Mouse (Mus musculus) forebrain, embryonic 15.5 days (tissue): ENCODE results near the gene Ano8. TPM values are rescaled to one million over a fixed set of nuclear protein-coding genes. Genes with fewer than 3 reads are reported as not detected.
A peak's percentile ranks its signal among the peaks of the same experiment; 100 is the strongest.

Source experiments
- ATAC-seq: fragments of 200-750 bp; cut with Nextera tagmentation; replicated peaks from 2 replicates; pipeline ENCODE4 v1.8.0; 2017; ENCODE audit warnings: mild to moderate bottlenecking, moderate TSS enrichment, moderate library complexity
- H3K27ac ChIP-seq: fragments of 300-500 bp; sonication (generic); replicated peaks from 2 replicates; pipeline ENCODE4 v1.5.1; 2015; ENCODE audit warnings: mild to moderate bottlenecking, inconsistent platforms
- H3K27me3 ChIP-seq: fragments of 300-500 bp; sonication (generic); 2 replicates; pipeline ENCODE4 v1.6.1; 2015; ENCODE audit warnings: inconsistent platforms
- H3K36me3 ChIP-seq: fragments of 300-500 bp; sonication (generic); 2 replicates; pipeline ENCODE4 v1.6.1; 2015; ENCODE audit warnings: mild to moderate bottlenecking, inconsistent platforms
- H3K4me1 ChIP-seq: fragments of 300-500 bp; sonication (generic); 2 replicates; pipeline ENCODE4 v1.6.1; 2015; ENCODE audit warnings: inconsistent platforms
- H3K4me2 ChIP-seq: fragments of 300-500 bp; sonication (generic); replicated peaks from 2 replicates; pipeline ENCODE4 v1.6.1; 2015; ENCODE audit warnings: mild to moderate bottlenecking, inconsistent platforms
- H3K4me3 ChIP-seq: fragments of 300-500 bp; sonication (generic); 2 replicates; pipeline ENCODE4 v1.5.1; 2015; ENCODE audit warnings: mild to moderate bottlenecking, inconsistent platforms
- H3K9ac ChIP-seq: fragments of 300-500 bp; sonication (generic); replicated peaks from 2 replicates; pipeline ENCODE4 v1.6.1; 2015; ENCODE audit warnings: mild to moderate bottlenecking, inconsistent platforms
- H3K9me3 ChIP-seq: fragments of 300-500 bp; sonication (generic); 2 replicates; pipeline ENCODE4 v1.6.1; 2016; ENCODE audit warnings: inconsistent platforms
- WGBS: fragments of 180-500 bp; shearing (Covaris S2); methylation state at CpG from one replicate; pipeline ENCODE4 v1.1.7; 2015; ENCODE audit warnings: mixed read lengths; 5-methylcytosine and 5-hydroxymethylcytosine counted together
- polyA plus RNA-seq: library from polyadenylated mRNA; unstranded; fragments of >200 nt; fragmentation: Nextera tagmentation; extraction: Ambion mirVana; gene quantifications from 2 replicates; pipeline ENCODE4 v1.2.1, GENCODE M21; 2015

The Ano8 gene
- polyA plus RNA-seq, 1 experiment from 2014 or later: 9.8 TPM

DNA sequence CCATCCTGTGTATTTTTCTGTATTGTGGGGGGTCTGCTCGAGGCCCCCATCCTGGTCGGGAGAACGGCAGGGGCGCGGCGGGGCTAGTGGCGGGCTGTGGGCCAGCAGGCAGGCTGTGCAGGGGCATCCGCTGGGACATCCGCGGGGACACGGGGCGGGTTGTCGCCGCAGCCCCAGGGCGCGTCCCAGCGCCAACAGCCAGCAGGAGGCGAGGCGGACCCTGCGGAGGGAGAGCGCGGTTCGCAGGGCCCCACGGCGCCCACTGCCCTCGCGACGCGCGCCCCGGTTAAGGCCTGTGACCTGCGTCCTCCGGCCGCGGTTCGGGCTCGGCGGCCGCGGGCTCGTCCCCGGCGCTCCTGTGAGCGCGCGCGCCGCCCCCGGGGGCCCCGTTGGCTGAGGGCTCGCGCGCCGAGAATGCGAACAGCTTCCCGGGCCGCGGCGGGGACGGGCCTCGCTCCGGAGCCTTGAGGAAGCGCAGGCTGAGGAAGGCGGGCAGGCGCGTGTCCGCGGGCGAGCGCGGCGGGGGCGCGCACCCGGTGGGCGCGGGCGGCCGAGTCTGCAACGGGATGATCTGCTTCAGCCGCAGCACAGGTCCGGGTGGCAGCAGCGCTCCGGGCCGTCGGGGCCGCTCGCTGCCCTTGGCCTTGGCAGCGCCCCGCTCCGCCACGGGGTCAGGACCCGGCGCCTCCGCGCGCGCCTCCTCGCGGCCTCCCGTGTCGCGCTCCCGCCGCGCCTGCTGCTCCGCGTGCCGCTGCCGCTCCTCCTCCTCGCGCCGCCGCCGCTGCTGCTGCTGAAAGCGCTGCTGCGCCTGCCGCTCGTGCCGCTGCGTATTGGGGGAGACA is 9.4 kb downstream of the Ano8 start:
- peak overlapping the region; percentile 95 for H3K27ac ChIP-seq
- H3K4me2 ChIP-seq: peak overlapping the region; percentile 82
- WGBS: under 1% methylated on average over 76 of the region's 121 CpGs
- peak overlapping the region; percentile 63 for H3K9ac ChIP-seq
- H3K4me3 ChIP-seq: peak overlapping the region; percentile 60
- H3K36me3 ChIP-seq: peaks cover 65% of the 10 kb centered on the region
- H3K4me1 ChIP-seq: peaks cover 20% of the 10 kb centered on the region
- peak; percentile 70 for ATAC-seq
- no peaks in the 10 kb centered on the region for H3K9me3 ChIP-seq
- H3K27me3 ChIP-seq: no peaks in the 10 kb centered on the region

DNA sequence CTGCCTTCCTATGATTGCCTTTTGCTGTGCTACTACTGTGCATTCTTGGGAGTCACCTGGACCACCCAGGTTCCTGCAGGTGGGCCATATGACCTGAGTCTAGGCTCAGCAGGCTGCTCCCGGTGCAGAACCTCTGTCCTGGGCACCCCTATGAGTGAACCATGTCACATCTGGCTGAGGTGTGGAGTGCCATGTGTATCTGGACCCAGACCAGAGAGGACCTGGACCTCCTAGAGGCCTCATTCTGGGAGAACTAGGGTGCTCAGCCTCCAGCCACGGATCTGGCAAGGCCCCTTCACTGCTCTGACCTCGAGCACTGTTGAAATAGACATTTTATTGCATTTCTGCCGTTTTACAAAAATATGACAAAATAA is 10.1 kb downstream of the Ano8 start:
- peak; percentile 9; the same call in 1 of the 2 replicates for ATAC-seq
- Histone ChIP-seq H3K4me3 (peak overlapping the region; percentile 60), H3K4me2 (peak overlapping the region; percentile 82), H3K9ac (peak overlapping the region; percentile 63), H3K4me1 (peaks cover 25% of the 10 kb centered on the region), H3K36me3 (peaks cover 62% of the 10 kb centered on the region), H3K27ac (peak overlapping the region; percentile 95), H3K9me3 (no peaks in the 10 kb centered on the region), H3K27me3 (no peaks in the 10 kb centered on the region)
- 33% methylated on average over 4 of the region's 4 CpGs for WGBS

DNA sequence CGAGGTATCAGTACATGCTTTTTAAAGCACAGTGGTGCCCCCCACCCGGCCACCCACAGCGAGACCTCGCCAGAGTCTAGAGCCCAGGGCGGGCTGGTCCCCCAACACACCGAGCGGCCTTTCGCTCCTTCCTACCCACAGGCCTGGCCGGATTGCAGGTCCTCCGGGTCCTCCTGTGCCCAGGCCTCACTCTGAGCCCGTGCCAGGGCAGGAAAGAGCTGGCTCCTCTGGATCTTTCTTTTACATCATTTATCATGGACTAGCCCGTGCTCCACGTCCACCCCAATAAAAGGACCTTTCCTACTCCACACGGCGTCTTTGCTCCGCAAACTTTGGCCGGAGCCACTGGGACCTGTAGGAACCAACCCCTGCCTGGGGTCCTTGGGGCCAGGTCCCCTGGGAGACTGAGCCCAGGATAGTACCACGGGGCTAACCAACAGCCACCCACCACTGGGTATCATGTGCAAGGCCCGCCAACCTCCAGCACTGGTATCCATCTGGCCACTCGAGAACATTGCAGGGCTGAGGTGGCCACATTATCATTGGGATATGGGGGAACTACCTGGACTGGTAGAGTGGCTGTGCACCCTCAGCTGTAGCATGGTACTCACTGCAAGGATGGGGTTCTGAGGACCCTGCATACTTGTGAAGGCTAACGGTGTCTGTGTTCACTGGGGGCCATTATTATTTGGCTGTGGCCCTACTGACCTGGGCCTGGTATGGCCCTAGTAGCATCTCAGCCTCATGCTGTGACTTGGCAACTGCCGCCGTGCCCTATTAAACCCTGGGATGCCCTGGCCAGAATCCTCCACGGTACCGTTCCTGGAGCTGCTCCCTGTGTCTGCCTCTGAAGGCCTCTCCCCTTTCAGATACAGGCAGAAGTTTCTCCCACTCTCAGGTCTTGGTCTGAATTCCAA is 10.7 kb downstream of the Ano8 start:
- Histone ChIP-seq H3K9me3 (no peaks in the 10 kb centered on the region), H3K9ac (no peak overlapping the region), H3K27ac (no peak overlapping the region), H3K4me1 (peaks cover 31% of the 10 kb centered on the region), H3K36me3 (peaks cover 55% of the 10 kb centered on the region), H3K27me3 (no peaks in the 10 kb centered on the region), H3K4me3 (no peak overlapping the region), H3K4me2 (no peak overlapping the region; the same call in 1 of the 2 replicates)
- no peak for ATAC-seq
- 92% methylated on average over 25 of the region's 25 CpGs for WGBS

DNA sequence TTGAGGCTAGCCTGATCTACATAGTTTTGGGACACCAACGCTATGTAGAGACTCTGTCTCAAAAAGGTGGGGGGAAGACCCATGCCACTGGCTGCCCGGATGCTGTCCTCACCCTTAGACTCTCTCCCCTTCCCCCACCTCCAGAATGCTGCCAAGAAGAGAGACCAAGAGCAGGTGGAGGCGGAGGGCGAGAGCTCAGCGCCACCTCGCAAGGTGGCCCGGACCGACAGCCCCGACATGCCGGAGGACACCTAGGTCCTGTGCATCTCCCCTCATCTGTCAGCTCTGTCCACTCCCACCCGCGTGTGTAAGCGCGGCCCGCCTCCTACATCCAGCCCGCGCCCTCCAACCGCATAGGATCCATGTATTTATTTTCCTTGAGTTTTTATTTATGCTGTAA is 11.4 kb downstream of the Ano8 start:
- no peaks in the 10 kb centered on the region for H3K27me3 ChIP-seq
- ATAC-seq: no peak
- H3K9me3 ChIP-seq: no peaks in the 10 kb centered on the region
- peaks cover 36% of the 10 kb centered on the region for H3K4me1 ChIP-seq
- no peak overlapping the region for H3K27ac ChIP-seq
- no peak overlapping the region for H3K4me3 ChIP-seq
- peaks cover 48% of the 10 kb centered on the region for H3K36me3 ChIP-seq
- H3K9ac ChIP-seq: no peak overlapping the region
- no peak overlapping the region for H3K4me2 ChIP-seq
- WGBS: 95% methylated on average over 18 of the region's 18 CpGs

DNA sequence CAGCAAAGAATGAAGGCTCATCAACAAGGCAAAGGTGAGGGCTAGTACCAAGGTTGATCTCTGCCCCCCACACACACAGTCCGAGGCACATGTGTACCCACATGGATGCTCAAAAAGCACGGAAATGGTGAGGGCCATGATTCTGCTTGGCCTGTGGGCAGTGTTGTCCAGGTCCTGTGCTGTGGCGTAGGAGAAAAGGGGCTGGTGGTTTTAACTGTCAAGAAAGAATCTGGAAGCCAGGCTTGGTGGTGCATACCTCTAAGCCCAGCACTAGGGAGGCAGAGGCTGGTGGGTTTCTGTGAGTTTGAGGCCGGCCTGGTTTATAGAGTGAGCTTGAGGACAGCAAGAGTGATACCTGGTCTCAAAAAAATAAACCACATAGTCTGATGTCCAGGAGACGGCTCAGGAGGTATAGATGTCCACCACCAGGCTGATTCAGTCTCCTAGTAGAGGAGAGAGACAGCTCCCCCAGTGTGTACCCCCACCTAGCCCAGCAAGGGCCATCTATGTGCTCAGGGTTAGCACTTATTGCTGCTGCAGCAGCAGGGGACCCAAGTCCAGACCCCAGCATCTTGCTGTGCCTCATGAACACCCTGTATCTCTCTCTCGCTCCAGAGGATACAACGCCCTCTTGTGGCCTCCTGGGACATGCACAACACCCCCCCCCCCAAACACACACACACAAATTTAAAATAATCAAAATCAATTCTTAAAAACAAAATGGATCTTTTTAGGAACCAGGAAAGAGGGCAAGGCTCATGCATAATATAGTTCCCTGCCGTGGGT is 13.0 kb downstream of the Ano8 start:
- no peak overlapping the region for H3K4me3 ChIP-seq
- WGBS: 88% methylated on average over 8 of the region's 8 CpGs
- ATAC-seq: no peak
- peaks cover 39% of the 10 kb centered on the region for H3K4me1 ChIP-seq
- peaks cover 36% of the 10 kb centered on the region for H3K36me3 ChIP-seq
- H3K27me3 ChIP-seq: no peaks in the 10 kb centered on the region
- H3K27ac ChIP-seq: no peak overlapping the region
- H3K4me2 ChIP-seq: no peak overlapping the region
- no peaks in the 10 kb centered on the region for H3K9me3 ChIP-seq
- H3K9ac ChIP-seq: no peak overlapping the region

DNA sequence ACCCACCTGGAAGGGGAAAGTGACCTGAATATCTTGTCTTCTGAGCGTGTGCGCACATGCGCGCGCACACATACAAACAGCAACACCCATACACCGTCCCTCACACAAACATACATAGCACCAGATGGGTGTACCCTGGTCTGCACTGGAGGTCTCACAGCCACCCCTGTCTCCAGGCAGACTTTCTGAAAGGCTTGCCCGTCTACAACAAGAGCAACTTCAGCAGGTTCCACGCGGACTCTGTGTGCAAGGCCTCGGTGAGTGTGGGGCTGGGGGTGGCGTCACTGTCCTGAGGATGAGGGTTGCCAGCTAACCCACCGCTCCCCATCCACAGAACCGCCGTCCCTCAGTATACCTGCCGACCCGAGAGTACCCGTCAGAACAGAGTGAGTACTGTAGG is 13.9 kb downstream of the Ano8 start:
- Histone ChIP-seq H3K4me3 (no peak overlapping the region), H3K9ac (no peak overlapping the region), H3K27me3 (no peaks in the 10 kb centered on the region), H3K36me3 (peaks cover 36% of the 10 kb centered on the region), H3K9me3 (no peaks in the 10 kb centered on the region), H3K4me1 (peaks cover 30% of the 10 kb centered on the region), H3K4me2 (no peak overlapping the region), H3K27ac (no peak overlapping the region)
- no peak for ATAC-seq
- WGBS: 95% methylated on average over 17 of the region's 17 CpGs

DNA sequence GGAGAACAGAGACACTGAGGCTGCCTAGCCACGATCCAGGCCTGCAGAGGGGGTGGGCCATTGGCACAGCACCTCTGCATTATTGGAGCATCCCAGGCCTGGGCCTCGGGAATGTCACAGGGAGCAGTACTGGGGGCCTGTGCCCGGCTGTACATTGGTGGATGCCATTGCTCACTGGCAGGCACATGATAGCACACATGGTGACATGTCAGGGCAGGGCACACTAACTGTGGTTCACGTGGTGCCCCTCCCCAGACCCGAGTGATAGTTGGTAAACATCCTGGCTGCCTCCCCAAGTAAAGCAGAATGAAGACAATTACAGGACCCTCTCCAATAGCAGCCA is 14.9 kb downstream of the Ano8 start:
- peaks cover 27% of the 10 kb centered on the region for H3K4me1 ChIP-seq
- no peak for ATAC-seq
- no peak overlapping the region for H3K27ac ChIP-seq
- no peaks in the 10 kb centered on the region for H3K9me3 ChIP-seq
- WGBS: 81% methylated on average over 5 of the region's 5 CpGs
- H3K27me3 ChIP-seq: no peaks in the 10 kb centered on the region
- H3K9ac ChIP-seq: no peak overlapping the region
- 0 out of 2 replicates have a peak overlapping the region, but pooled peaks have one; percentile 76 for H3K4me3 ChIP-seq
- H3K36me3 ChIP-seq: peaks cover 36% of the 10 kb centered on the region
- no peak overlapping the region for H3K4me2 ChIP-seq

DNA sequence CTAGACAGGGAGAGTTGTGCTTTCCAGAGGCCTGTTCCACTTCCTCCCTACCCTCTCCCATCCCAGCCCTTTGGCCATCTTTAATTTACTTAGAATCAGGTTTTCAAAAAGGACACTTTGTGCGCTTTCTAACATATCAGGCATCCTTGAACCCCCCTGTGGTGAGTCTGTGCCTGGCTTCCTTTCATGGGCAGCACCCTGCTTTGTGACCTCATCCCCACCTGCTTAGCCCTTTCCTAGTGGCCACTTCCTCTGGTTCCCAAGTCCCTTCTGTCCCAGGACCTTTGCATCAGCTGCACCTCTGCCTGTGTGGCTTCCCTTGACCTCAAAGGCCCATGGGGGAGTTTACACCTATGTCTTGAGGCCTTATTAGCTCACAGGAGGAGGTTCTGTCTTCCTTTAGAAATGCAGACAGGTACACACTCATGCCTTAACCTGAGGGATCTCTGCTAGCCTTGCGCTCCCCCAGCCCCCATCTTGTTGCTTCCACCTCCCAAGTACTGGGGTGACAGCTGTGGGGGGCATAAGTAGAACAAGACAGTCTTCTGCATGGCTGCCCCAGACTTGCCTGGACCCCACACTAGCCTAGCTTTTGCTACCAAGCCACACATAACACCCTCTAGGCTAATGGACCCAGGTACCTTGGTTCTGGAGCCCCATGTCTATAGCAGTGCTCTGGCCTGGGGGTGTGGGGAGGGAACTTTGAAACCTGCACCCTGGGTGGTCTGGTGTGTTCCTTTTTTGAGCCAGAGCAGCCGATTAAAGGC is 15.4 kb downstream of the Ano8 start:
- H3K4me1 ChIP-seq: peaks cover 28% of the 10 kb centered on the region
- H3K27ac ChIP-seq: no peak overlapping the region
- H3K36me3 ChIP-seq: peaks cover 36% of the 10 kb centered on the region
- peak overlapping the region; percentile 76 for H3K4me3 ChIP-seq
- H3K4me2 ChIP-seq: peak overlapping the region; percentile 77
- no peaks in the 10 kb centered on the region for H3K9me3 ChIP-seq
- WGBS: 79% methylated on average over 3 of the region's 3 CpGs
- H3K9ac ChIP-seq: peak overlapping the region; percentile 70
- ATAC-seq: no peak
- no peaks in the 10 kb centered on the region for H3K27me3 ChIP-seq

DNA sequence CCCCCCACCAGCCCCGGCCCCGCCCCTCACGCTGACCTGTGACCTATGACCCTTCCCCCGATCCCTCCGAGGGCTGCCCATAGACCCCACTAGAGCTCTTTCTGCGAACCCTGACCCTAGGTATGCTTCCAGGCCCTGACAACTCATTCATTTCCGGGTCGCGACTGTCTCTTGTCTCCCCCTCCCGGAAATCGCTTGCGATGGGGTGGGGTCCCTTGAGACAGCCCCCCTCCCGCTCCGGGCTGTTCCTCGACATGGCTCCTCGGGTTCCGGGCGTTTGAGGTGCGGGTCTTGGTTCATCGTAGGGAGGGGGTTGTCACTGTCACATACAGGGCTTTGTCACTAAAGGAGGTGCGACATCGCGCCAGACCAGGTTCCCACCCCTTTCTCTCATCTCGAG is 16.4 kb downstream of the Ano8 start:
- H3K36me3 ChIP-seq: peaks cover 28% of the 10 kb centered on the region
- H3K9me3 ChIP-seq: no peaks in the 10 kb centered on the region
- peak overlapping the region; percentile 86 for H3K27ac ChIP-seq
- peak overlapping the region; percentile 77 for H3K4me2 ChIP-seq
- under 1% methylated on average over 24 of the region's 24 CpGs for WGBS
- peak overlapping the region; percentile 70 for H3K9ac ChIP-seq
- peaks cover 31% of the 10 kb centered on the region for H3K4me1 ChIP-seq
- ATAC-seq: peak; percentile 32
- H3K27me3 ChIP-seq: no peaks in the 10 kb centered on the region
- peak overlapping the region; percentile 76 for H3K4me3 ChIP-seq

DNA sequence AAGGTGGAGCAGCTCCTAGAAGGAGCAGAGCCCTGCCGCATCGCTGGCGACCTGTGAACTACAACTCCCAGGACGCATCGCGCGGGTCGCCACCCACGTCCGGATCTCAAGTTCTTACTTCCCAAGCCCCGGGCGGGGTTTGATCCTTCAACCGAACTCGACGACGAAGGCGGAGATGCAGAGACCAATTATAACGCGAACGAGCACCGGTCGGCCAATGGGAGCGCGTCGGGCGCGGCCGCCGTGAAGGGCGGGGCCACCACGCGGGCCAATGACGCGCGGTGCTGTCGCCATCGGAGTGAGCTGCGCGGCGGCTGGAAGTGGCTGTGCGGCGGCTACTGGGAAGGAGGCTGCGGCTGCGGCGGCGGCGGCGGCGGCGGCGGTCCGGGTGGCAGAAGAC is 16.8 kb downstream of the Ano8 start, which contains the start of gene Dda1:
Dda1 (plus strand) TSS at position 284 of the 400 bp plus-strand sequence.
- WGBS: under 1% methylated on average over 39 of the region's 52 CpGs
- Histone ChIP-seq H3K36me3 (peaks cover 23% of the 10 kb centered on the region), H3K27ac (peak within 1 kb of the TSS; percentile 86), H3K27me3 (no peaks in the 10 kb centered on the region), H3K4me1 (peaks cover 36% of the 10 kb centered on the region), H3K9me3 (no peaks in the 10 kb centered on the region), H3K9ac (peak within 1 kb of the TSS; percentile 70), H3K4me3 (peak within 1 kb of the TSS; percentile 76), H3K4me2 (peak within 1 kb of the TSS; percentile 77)
- ATAC-seq: peak; percentile 90

DNA sequence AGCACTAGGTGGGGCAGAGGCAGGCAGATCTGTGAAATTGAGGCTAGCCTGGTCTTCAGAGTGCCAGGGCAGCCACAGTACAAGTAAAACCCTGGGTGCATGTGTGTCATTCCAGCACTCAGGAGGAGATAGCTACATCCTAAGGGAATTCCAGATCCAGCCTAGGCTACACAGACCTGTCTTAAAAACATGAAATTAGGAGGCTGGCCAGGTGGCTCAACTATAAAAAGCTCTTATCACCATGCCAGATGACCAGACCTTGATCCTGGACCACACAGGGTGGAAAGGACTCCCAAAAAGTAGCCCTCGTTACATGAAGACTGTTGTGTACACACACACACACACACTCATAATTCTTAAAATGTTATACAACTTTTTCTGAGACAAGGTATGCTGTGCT is 17.8 kb downstream of the Ano8 start:
- H3K27ac ChIP-seq: no peak overlapping the region
- WGBS: 90% methylated on average over 1 of the region's 1 CpGs

More for the DNA sequence above, 17.8 kb downstream of the Ano8 start:
- no peak overlapping the region for H3K4me3 ChIP-seq
- no peak overlapping the region for H3K9ac ChIP-seq
- H3K4me1 ChIP-seq: peaks cover 40% of the 10 kb centered on the region
- ATAC-seq: no peak
- H3K4me2 ChIP-seq: no peak overlapping the region
- no peaks in the 10 kb centered on the region for H3K9me3 ChIP-seq
- no peaks in the 10 kb centered on the region for H3K27me3 ChIP-seq
- H3K36me3 ChIP-seq: peaks cover 17% of the 10 kb centered on the region
